Mouse (Mus musculus): ENCODE measurements around the gene Sh3bp1. TPM values are rescaled to one million over a fixed set of nuclear protein-coding genes. Genes with fewer than 3 reads are reported as not detected.
A peak's percentile ranks its signal among the peaks of the same experiment; 100 is the strongest.

Gene Sh3bp1
- total and polyA plus RNA-seq, 2 experiments from 2014 or later: 6.4 to 9.8 TPM

DNA sequence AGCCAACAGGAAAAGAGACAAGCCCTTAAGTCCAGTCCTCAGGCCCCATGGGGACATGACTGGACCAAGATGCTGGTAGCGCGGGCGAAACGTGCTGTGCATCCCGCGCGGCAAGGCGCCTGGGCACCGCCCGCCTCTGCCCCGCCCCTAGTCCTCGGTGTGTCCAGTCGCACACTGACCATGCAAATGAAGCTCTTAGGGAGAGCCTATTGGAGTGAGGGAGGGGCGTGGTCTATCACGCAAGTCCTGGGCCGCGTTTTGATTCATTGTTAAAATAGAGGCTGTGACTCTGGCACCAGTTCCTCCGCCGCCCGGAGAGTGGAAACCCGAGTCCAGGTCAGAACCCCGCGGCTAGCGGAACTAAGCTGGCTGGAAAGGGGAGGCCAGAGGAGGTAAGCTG lies 48.1 kb downstream of the Sh3bp1 start, which contains the start of gene Triobp:
Gene Triobp (plus strand): TSS at position 68 of the 400 bp plus-strand sequence.
- Histone ChIP-seq H3K27me3 (ENCODE audit: control insufficient read depth, insufficient read depth, low read length) (0 out of 2 replicates have a peak, but pooled peaks cover 5% of the 10 kb centered on the region), H3K36me3 (replicated peaks; ENCODE audit: control insufficient read depth, insufficient read depth, low read length) (no peaks in the 10 kb centered on the region), H3K27ac (ENCODE audit: low read depth) (no peak within 1 kb of the TSS), H3K9me3 (replicated peaks; ENCODE audit: control insufficient read depth, low read length) (no peaks in the 10 kb centered on the region), H3K4me3 (ENCODE audit: low read depth, low read length) (peak within 1 kb of the TSS; percentile 40), H3K4me1 (ENCODE audit: control insufficient read depth, insufficient read depth) (0 out of 2 replicates have a peak, but pooled peaks cover 4% of the 10 kb centered on the region), H3K4me2 (ENCODE audit: low read depth, low read length) (peak within 1 kb of the TSS; percentile 64), H3K9ac (replicated peaks; ENCODE audit: low read depth, low read length) (no peak within 1 kb of the TSS; the same call in 1 of the 2 replicates)
- DNase-seq (ENCODE audit: low spot score) (peak; percentile 95), ATAC-seq (ENCODE audit: insufficient read depth, low read depth) (peak; percentile 97)
- TF ChIP-seq EP300 (IDR thresholded peaks at IDR 0.05; ENCODE audit: low read depth) (no peak), CTCF (IDR thresholded peaks at IDR 0.05; ENCODE audit: low read depth) (no peak)
- WGBS: 0% methylated on average over 24 of the region's 24 CpGs

DNA sequence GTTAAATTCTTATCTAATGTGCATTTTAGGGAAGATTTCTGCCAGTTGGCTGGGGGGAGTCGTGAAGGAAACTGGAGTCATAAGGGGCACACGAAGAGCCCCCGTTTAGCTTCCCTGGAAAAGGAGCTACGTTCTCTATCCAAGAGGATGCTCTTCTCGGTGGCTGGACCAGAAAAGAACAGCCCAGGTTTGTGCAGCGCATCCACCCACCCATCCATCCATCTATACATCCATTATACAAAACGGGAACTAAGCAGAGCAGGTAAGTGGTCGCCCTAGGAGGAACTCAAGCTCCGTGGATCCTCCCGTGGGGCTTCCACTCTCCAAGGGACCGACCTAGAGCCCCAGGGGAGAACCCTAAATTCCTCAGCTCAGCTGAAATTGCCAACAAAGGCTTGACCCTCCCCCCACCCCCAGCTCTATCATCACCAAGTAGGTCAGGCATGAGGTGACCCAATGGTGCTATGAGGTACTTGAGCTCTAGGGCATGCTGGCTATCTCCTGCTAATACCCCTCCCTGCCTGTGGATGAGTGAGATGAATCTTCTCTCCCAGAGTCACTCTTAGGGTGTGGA lies 48.7 kb downstream of the Sh3bp1 start:
- Histone ChIP-seq H3K9me3 (replicated peaks; ENCODE audit: control insufficient read depth, low read length) (no peaks in the 10 kb centered on the region), H3K27me3 (ENCODE audit: control insufficient read depth, insufficient read depth, low read length) (0 out of 2 replicates have a peak, but pooled peaks cover 5% of the 10 kb centered on the region), H3K9ac (replicated peaks; ENCODE audit: low read depth, low read length) (no peak overlapping the region; the same call in 1 of the 2 replicates), H3K36me3 (replicated peaks; ENCODE audit: control insufficient read depth, insufficient read depth, low read length) (no peaks in the 10 kb centered on the region), H3K4me2 (ENCODE audit: low read depth, low read length) (peak overlapping the region; percentile 64), H3K4me3 (ENCODE audit: low read depth, low read length) (peak overlapping the region; percentile 40), H3K4me1 (ENCODE audit: control insufficient read depth, insufficient read depth) (0 out of 2 replicates have a peak, but pooled peaks cover 3% of the 10 kb centered on the region), H3K27ac (ENCODE audit: low read depth) (no peak overlapping the region)
- 8% methylated on average over 11 of the region's 11 CpGs for WGBS
- no peak for DNase-seq (ENCODE audit: low spot score)
- no peak for TF ChIP-seq EP300 (IDR thresholded peaks at IDR 0.05; ENCODE audit: low read depth)
- TF ChIP-seq CTCF (IDR thresholded peaks at IDR 0.05; ENCODE audit: low read depth): no peak
- no peak for ATAC-seq (ENCODE audit: insufficient read depth, low read depth)

DNA sequence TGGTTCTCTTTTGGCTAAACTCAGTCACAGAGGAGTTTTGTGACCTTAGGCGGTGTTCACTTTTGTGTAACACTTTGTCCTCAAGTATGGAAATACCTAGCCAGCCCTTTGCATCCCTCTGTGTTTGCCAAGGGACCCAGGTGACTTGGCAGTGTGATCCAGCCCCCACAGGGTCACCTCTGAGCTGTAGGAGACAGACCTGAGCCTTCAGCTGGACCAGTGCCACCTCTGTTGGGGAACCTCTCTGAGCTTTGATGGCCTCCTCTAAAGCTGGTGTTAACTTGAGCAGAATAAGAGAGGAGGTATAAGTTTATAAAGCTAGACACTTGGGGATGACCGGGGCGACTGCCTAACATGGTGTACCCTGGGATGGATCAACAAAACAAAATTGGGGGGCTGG lies 49.3 kb downstream of the Sh3bp1 start:
- Histone ChIP-seq H3K9ac (replicated peaks; ENCODE audit: low read depth, low read length) (no peak overlapping the region), H3K9me3 (replicated peaks; ENCODE audit: control insufficient read depth, low read length) (no peaks in the 10 kb centered on the region), H3K36me3 (replicated peaks; ENCODE audit: control insufficient read depth, insufficient read depth, low read length) (no peaks in the 10 kb centered on the region), H3K27ac (ENCODE audit: low read depth) (no peak overlapping the region), H3K4me2 (ENCODE audit: low read depth, low read length) (no peak overlapping the region), H3K4me1 (ENCODE audit: control insufficient read depth, insufficient read depth) (0 out of 2 replicates have a peak, but pooled peaks cover 3% of the 10 kb centered on the region), H3K27me3 (ENCODE audit: control insufficient read depth, insufficient read depth, low read length) (0 out of 2 replicates have a peak, but pooled peaks cover 5% of the 10 kb centered on the region), H3K4me3 (ENCODE audit: low read depth, low read length) (no peak overlapping the region)
- WGBS: 96% methylated on average over 3 of the region's 3 CpGs
- TF ChIP-seq CTCF (IDR thresholded peaks at IDR 0.05; ENCODE audit: low read depth): no peak
- no peak for TF ChIP-seq EP300 (IDR thresholded peaks at IDR 0.05; ENCODE audit: low read depth)
- ATAC-seq (ENCODE audit: insufficient read depth, low read depth) (no peak), DNase-seq (ENCODE audit: low spot score) (no peak)

DNA sequence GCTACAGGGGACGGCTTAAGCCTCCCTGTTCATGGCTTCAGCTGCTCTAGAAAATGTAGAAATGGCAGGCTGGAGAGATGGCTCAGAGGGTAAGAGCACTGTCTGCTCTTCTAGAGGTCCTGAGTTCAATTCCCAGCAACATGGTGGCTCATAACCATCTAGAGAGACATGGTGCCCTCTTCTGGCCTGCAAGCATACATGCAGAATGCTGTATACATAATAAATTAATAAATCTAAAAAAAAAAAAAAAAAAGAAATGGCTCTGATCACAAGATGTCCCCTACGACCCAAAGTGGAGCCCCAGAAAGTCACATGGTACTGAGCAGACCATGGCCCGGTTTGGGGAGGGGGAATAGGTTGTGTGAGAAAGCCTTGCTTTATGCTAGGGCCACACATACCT lies 56.1 kb downstream of the Sh3bp1 start:
- H3K36me3 ChIP-seq (replicated peaks; ENCODE audit: control insufficient read depth, insufficient read depth, low read length): no peaks in the 10 kb centered on the region
- no peak for TF ChIP-seq EP300 (IDR thresholded peaks at IDR 0.05; ENCODE audit: low read depth)
- TF ChIP-seq CTCF (IDR thresholded peaks at IDR 0.05; ENCODE audit: low read depth): no peak
- no peak overlapping the region for H3K4me3 ChIP-seq (ENCODE audit: low read depth, low read length)
- no peaks in the 10 kb centered on the region for H3K4me1 ChIP-seq (ENCODE audit: control insufficient read depth, insufficient read depth)
- 78% methylated on average over 3 of the region's 3 CpGs for WGBS
- H3K9me3 ChIP-seq (replicated peaks; ENCODE audit: control insufficient read depth, low read length): no peaks in the 10 kb centered on the region
- no peak overlapping the region for H3K4me2 ChIP-seq (ENCODE audit: low read depth, low read length)
- no peaks in the 10 kb centered on the region for H3K27me3 ChIP-seq (ENCODE audit: control insufficient read depth, insufficient read depth, low read length)
- H3K27ac ChIP-seq (ENCODE audit: low read depth): no peak overlapping the region
- no peak for DNase-seq (ENCODE audit: low spot score)
- no peak for ATAC-seq (ENCODE audit: insufficient read depth, low read depth)
- no peak overlapping the region for H3K9ac ChIP-seq (replicated peaks; ENCODE audit: low read depth, low read length)

DNA sequence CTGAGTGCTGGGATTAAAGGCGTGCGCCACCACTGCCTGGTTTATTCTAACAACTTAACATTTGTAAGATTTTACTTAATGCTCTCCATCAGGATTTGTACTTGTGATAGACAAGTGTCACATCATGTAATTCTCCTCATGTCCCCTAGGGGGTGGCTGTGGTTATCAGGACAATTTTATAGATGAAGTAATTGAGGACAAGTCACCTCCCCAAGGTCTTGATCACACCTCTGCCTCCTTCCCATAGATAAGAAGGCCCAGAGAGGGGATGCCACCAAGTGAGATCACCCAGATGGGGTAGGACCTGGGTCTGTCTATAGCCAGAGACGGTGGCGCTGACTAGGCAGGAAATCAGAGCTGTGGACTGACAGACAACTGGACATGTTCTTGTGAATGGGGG lies 56.8 kb downstream of the Sh3bp1 start:
- DNase-seq (ENCODE audit: low spot score) (no peak), ATAC-seq (ENCODE audit: insufficient read depth, low read depth) (no peak)
- no peak overlapping the region for H3K27ac ChIP-seq (ENCODE audit: low read depth)
- H3K36me3 ChIP-seq (replicated peaks; ENCODE audit: control insufficient read depth, insufficient read depth, low read length): no peaks in the 10 kb centered on the region
- H3K9ac ChIP-seq (replicated peaks; ENCODE audit: low read depth, low read length): no peak overlapping the region
- no peaks in the 10 kb centered on the region for H3K27me3 ChIP-seq (ENCODE audit: control insufficient read depth, insufficient read depth, low read length)
- no peak overlapping the region for H3K4me3 ChIP-seq (ENCODE audit: low read depth, low read length)
- no peaks in the 10 kb centered on the region for H3K9me3 ChIP-seq (replicated peaks; ENCODE audit: control insufficient read depth, low read length)
- TF ChIP-seq CTCF (IDR thresholded peaks at IDR 0.05; ENCODE audit: low read depth) (peak; percentile 44), EP300 (IDR thresholded peaks at IDR 0.05; ENCODE audit: low read depth) (no peak)
- H3K4me2 ChIP-seq (ENCODE audit: low read depth, low read length): no peak overlapping the region
- WGBS: 61% methylated on average over 4 of the region's 4 CpGs
- no peaks in the 10 kb centered on the region for H3K4me1 ChIP-seq (ENCODE audit: control insufficient read depth, insufficient read depth)

DNA sequence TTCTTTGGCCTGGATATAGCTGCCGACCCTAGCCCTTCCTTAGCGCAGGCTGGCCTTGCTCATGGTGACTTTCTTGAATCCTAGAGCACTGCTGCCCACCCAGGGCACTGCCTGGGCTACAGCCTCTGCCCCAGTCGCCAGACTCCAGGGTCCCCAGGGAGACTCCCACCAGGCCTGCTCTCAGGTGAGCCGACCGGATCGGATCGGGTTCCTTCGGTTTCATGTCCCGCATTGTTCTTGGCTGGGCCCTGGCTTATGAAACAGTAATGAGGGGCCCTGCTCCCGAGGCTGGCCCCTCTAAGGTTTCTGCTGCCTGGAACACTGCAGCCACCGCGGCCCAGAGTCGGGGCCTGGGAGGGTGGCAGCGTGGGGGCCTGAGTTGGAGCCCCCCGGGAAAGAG lies 57.5 kb downstream of the Sh3bp1 start:
- Histone ChIP-seq H3K4me3 (ENCODE audit: low read depth, low read length) (no peak overlapping the region), H3K36me3 (replicated peaks; ENCODE audit: control insufficient read depth, insufficient read depth, low read length) (no peaks in the 10 kb centered on the region; the same call in 1 of the 2 replicates), H3K9ac (replicated peaks; ENCODE audit: low read depth, low read length) (no peak overlapping the region), H3K4me1 (ENCODE audit: control insufficient read depth, insufficient read depth) (no peaks in the 10 kb centered on the region), H3K4me2 (ENCODE audit: low read depth, low read length) (no peak overlapping the region), H3K27ac (ENCODE audit: low read depth) (no peak overlapping the region), H3K27me3 (ENCODE audit: control insufficient read depth, insufficient read depth, low read length) (no peaks in the 10 kb centered on the region), H3K9me3 (replicated peaks; ENCODE audit: control insufficient read depth, low read length) (no peaks in the 10 kb centered on the region)
- ATAC-seq (ENCODE audit: insufficient read depth, low read depth): no peak
- no peak for DNase-seq (ENCODE audit: low spot score)
- TF ChIP-seq EP300 (IDR thresholded peaks at IDR 0.05; ENCODE audit: low read depth) (no peak), CTCF (IDR thresholded peaks at IDR 0.05; ENCODE audit: low read depth) (no peak)
- WGBS: 58% methylated on average over 15 of the region's 15 CpGs

All from heart, postnatal 0 days (tissue).